Comparison of ENCODE assay signal across 8 mouse cellular contexts in genomic region chr1:57774001-57774667, GRCm38 (mm10). TPM values are rescaled to one million over a fixed set of nuclear protein-coding genes. Genes with fewer than 3 reads are reported as not detected.
DNase-seq lines count a peak whose midpoint lies in the region; ATAC-seq and TF ChIP-seq lines count a peak whose summit lies in the region.

Gene Spats2l (plus strand): TSS chr1:57774162.

- no peaks in the 10 kb centered on the region for H3K27me3 ChIP-seq in ES-Bruce4 (ENCODE audit: control insufficient read depth, insufficient read depth, low read length, poor library complexity, severe bottlenecking)
- H3K27me3 ChIP-seq in hindbrain, embryonic 14.5 days (ENCODE audit: control insufficient read depth, insufficient read depth, low read length), result no peaks in the 10 kb centered on the region

- no peak within 1 kb of the TSS for H3K27ac ChIP-seq in ES-Bruce4 (ENCODE audit: insufficient read depth, low read length)
- no peak within 1 kb of the TSS for H3K27ac ChIP-seq in brown adipose tissue, adult 24 weeks (replicated peaks; ENCODE audit: low read depth, low read length)
- peak within 1 kb of the TSS; percentile 94 for H3K27ac ChIP-seq in hindbrain, embryonic 14.5 days
- H3K27ac ChIP-seq in left cerebral cortex, adult 2 months, result peak within 1 kb of the TSS; percentile 88

- ATAC-seq in hindbrain, embryonic 14.5 days (ENCODE audit: low FRiP score), result peak; percentile 49
- no peak for ATAC-seq in activated CD4-positive, CD25-positive, alpha-beta regulatory T cell, adult 4 months

- no peak for TF ChIP-seq EP300 in ES-Bruce4 (IDR thresholded peaks at IDR 0.05; ENCODE audit: insufficient read depth, low read depth, low read length)

- no peak for TF ChIP-seq POLR2A in ES-Bruce4 (IDR thresholded peaks at IDR 0.05; ENCODE audit: insufficient read depth, low read length)

- no peak for TF ChIP-seq CTCF in ES-Bruce4 (IDR thresholded peaks at IDR 0.05; ENCODE audit: low read depth, low read length)
- peak; percentile 53 for TF ChIP-seq CTCF in left cerebral cortex, adult 2 months (IDR thresholded peaks at IDR 0.05)

- peak within 1 kb of the TSS; percentile 75 for H3K9ac ChIP-seq in ES-Bruce4 (ENCODE audit: low read depth, poor library complexity, severe bottlenecking)
- H3K9ac ChIP-seq in hindbrain, embryonic 14.5 days, result peak within 1 kb of the TSS; percentile 88

- WGBS in hindbrain, embryonic 14.5 days, result under 1% methylated on average over 22 of the region's 22 CpGs

- no peaks in the 10 kb centered on the region for H3K36me3 ChIP-seq in ES-Bruce4 (ENCODE audit: control insufficient read depth, insufficient read depth, low read length, poor library complexity, severe bottlenecking)
- no peaks in the 10 kb centered on the region for H3K36me3 ChIP-seq in hindbrain, embryonic 14.5 days (replicated peaks; ENCODE audit: control insufficient read depth, insufficient read depth)

- no peaks in the 10 kb centered on the region for H3K9me3 ChIP-seq in ES-Bruce4 (replicated peaks; ENCODE audit: control insufficient read depth, insufficient read depth, low read length, poor library complexity, severe bottlenecking)
- no peaks in the 10 kb centered on the region for H3K9me3 ChIP-seq in hindbrain, embryonic 14.5 days (ENCODE audit: control insufficient read depth, low read length)

- peak within 1 kb of the TSS; percentile 87 for H3K4me2 ChIP-seq in hindbrain, embryonic 14.5 days (replicated peaks)

- DNase-seq in frontal cortex, adult 2 months (ENCODE audit: extremely low spot score in 1 of 2, low spot score in 1 of 2), result peak in 1 of 2 experiments; percentile 50
- peak; percentile 66 for DNase-seq in hindbrain, embryonic 14.5 days (ENCODE audit: low spot score)
- peak in 1 of 2 experiments; percentile 49 for DNase-seq in left cerebral cortex, adult 2 months (ENCODE audit: extremely low spot score in 1 of 2, low spot score in 2 of 2)
- DNase-seq in lung, postnatal 25 days (ENCODE audit: low spot score), result peak; percentile 10
- peak; percentile 36 for DNase-seq in right cerebral cortex, postnatal 25 days

- no peaks in the 10 kb centered on the region for H3K4me1 ChIP-seq in ES-Bruce4 (ENCODE audit: control insufficient read depth, insufficient read depth, low read length)
- H3K4me1 ChIP-seq in brown adipose tissue, adult 24 weeks (ENCODE audit: control insufficient read depth, insufficient read depth, insufficient read length, low read length), result no peaks in the 10 kb centered on the region
- H3K4me1 ChIP-seq in hindbrain, embryonic 14.5 days (replicated peaks; ENCODE audit: control insufficient read depth, insufficient read depth, low read length), result peaks cover 3% of the 10 kb centered on the region; the same call in 1 of the 2 replicates

- intact Hi-C loops in left cerebral cortex, adult 2 months (cut with DNase I), result loop anchor here (2.0 to 10.0 kb wide), 3 partner anchors 173 to 345 kb away; no protein-coding TSS in a partner anchor

- peak within 1 kb of the TSS; percentile 99 for H3K4me3 ChIP-seq in ES-Bruce4 (ENCODE audit: low read depth, low read length)
- H3K4me3 ChIP-seq in brown adipose tissue, adult 24 weeks (ENCODE audit: insufficient read depth, low read depth, low read length), result peak within 1 kb of the TSS; percentile 93
- H3K4me3 ChIP-seq in hindbrain, embryonic 14.5 days (replicated peaks; ENCODE audit: low read length), result peak within 1 kb of the TSS; percentile 88
- H3K4me3 ChIP-seq in left cerebral cortex, adult 2 months, result peak within 1 kb of the TSS; percentile 65

RNA-seq across cellular contexts. Expression of gene Spats2l, which starts in this region (rescaled TPM):
- 13.6 and 14.1 TPM in 2 replicates for polyA plus RNA-seq in ES-Bruce4 (2011; ENCODE audit: insufficient read depth, insufficient read length, low read depth, missing spikeins)
- 2.2 TPM in 2 replicates for polyA plus RNA-seq in brown adipose tissue, adult 24 weeks (2012; ENCODE audit: insufficient read depth, insufficient read length, missing spikeins)
- polyA plus RNA-seq in frontal cortex, adult 2 months (2012; rRNA removed), result 18.9 and 23.2 TPM in 2 replicates
- 83.2 and 86.9 TPM in 2 replicates for polyA plus RNA-seq in hindbrain, embryonic 14.5 days (2014; fragmentation: Nextera tagmentation; extraction: Ambion mirVana)
- 10 to 100 TPM; 42.6 to 43.1 TPM for total RNA-seq in left cerebral cortex, adult 2 months (2021)
- polyA plus RNA-seq in activated CD4-positive, CD25-positive, alpha-beta regulatory T cell, adult 4 months (2017; shearing (Covaris generic)), result 1 to 10 TPM in 1 of 2 experiments, under 1 TPM in 1; 0.83 to 1.3 TPM

Comparison
In these comparisons a context has a peak if more than half of its experiments do, and no peak if none do; other contexts are left out.
1. H3K27ac ChIP-seq: peak in hindbrain, embryonic 14.5 days (single experiment) and left cerebral cortex, adult 2 months (single experiment); none in ES-Bruce4 (single experiment) and brown adipose tissue, adult 24 weeks (single experiment).
2. Peak in every context shown above with its lines, with median percentiles within 50 percentile points of each other: H3K4me3 ChIP-seq.